Mouse (Mus musculus) embryonic facial prominence, embryonic 15.5 days (tissue): ENCODE data around the gene Slc25a30. TPM values are rescaled to one million over a fixed set of nuclear protein-coding genes. Genes with fewer than 3 reads are reported as not detected.

Experiments used
- ATAC-seq: fragments of 200-750 bp; cut with Nextera tagmentation; 2 replicates; pipeline ENCODE4 v1.8.0; 2017; ENCODE audit warnings: low read depth, moderate TSS enrichment; ENCODE audit not compliant: insufficient number of reproducible peaks, low FRiP score, low TSS enrichment
- H3K27ac ChIP-seq: fragments of 300-500 bp; sonication (generic); replicated peaks from 2 replicates; pipeline ENCODE4 v1.5.1; 2015; ENCODE audit warnings: mild to moderate bottlenecking, inconsistent platforms
- H3K27me3 ChIP-seq: fragments of 300-500 bp; sonication (generic); 2 replicates; pipeline ENCODE4 v1.6.1; 2015; ENCODE audit warnings: inconsistent platforms
- H3K36me3 ChIP-seq: fragments of 300-500 bp; sonication (generic); 2 replicates; pipeline ENCODE4 v1.6.1; 2015; ENCODE audit warnings: mild to moderate bottlenecking, inconsistent platforms
- H3K4me1 ChIP-seq: fragments of 300-500 bp; sonication (generic); 2 replicates; pipeline ENCODE4 v1.6.1; 2015; ENCODE audit warnings: inconsistent platforms
- H3K4me2 ChIP-seq: fragments of 300-500 bp; sonication (generic); replicated peaks from 2 replicates; pipeline ENCODE4 v1.6.1; 2015; ENCODE audit warnings: mild to moderate bottlenecking, inconsistent platforms
- H3K4me3 ChIP-seq: fragments of 300-500 bp; sonication (generic); replicated peaks from 2 replicates; pipeline ENCODE4 v1.5.1; 2015; ENCODE audit warnings: mild to moderate bottlenecking, inconsistent platforms
- H3K9ac ChIP-seq: fragments of 300-500 bp; sonication (generic); 2 replicates; pipeline ENCODE4 v1.6.1; 2015; ENCODE audit warnings: inconsistent platforms
- H3K9me3 ChIP-seq: fragments of 300-500 bp; sonication (generic); replicated peaks from 2 replicates; pipeline ENCODE4 v1.6.1; 2016; ENCODE audit warnings: inconsistent platforms
- WGBS: fragments of 180-500 bp; shearing (Covaris S2); methylation state at CpG from one replicate; pipeline ENCODE4 v1.1.7; 2015; 5-methylcytosine and 5-hydroxymethylcytosine counted together
- polyA plus RNA-seq: library from polyadenylated mRNA; unstranded; fragments of >200 nt; fragmentation: Nextera tagmentation; extraction: Ambion mirVana; gene quantifications from 2 replicates; pipeline ENCODE4 v1.2.1, GENCODE M21; 2015

Gene Slc25a30
- polyA plus RNA-seq, 1 experiment from 2014 or later: 3.8 TPM

DNA sequence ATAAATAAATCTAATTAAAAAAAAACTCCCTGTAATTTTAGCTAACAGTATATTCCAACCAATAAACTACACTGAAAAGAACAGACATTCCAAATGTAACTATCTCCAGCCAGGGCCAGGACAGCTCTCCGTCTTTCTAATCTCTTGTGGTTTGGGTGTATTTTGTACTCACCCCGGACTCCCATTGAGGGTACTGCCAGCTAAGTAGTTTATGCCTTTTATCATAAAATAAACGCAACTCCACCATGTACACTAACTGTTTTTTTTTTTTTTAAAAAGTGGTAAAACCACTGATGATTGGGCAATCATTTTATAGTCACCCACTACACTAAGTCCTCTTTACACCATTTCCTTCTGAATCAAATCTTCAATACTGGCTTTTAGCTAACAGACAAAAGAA lies 51.2 kb downstream of the Slc25a30 start:
- WGBS: 82% methylated on average over 3 of the region's 3 CpGs
- no peaks in the 10 kb centered on the region for H3K4me1 ChIP-seq
- no peaks in the 10 kb centered on the region for H3K27me3 ChIP-seq
- H3K27ac ChIP-seq: no peak overlapping the region
- H3K4me2 ChIP-seq: no peak overlapping the region
- H3K9ac ChIP-seq: no peak overlapping the region
- ATAC-seq: no peak
- H3K9me3 ChIP-seq: no peaks in the 10 kb centered on the region
- peaks cover 66% of the 10 kb centered on the region for H3K36me3 ChIP-seq
- no peak overlapping the region for H3K4me3 ChIP-seq

DNA sequence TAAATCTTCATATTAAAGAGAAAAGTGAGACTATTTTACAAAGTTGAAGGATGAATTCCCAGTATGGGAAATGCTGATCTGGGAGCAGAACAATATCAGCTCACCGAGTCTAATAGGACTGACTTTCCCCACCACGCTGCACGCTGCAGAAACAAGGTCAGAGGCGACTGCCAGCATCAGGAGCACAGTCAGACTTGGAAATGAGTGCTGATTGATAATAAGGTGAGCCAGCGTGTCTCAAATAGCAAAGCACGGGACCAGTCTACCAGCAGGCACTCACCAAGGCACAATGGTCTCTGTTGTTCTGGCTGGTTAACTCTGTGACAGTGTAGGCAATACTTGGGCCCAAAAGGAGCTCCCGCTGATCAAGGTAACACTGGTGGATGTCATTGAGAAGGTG lies 54.2 kb downstream of the Slc25a30 start:
- no peak overlapping the region for H3K4me3 ChIP-seq
- H3K4me2 ChIP-seq: no peak overlapping the region
- H3K27me3 ChIP-seq: no peaks in the 10 kb centered on the region
- H3K27ac ChIP-seq: no peak overlapping the region
- WGBS: 87% methylated on average over 7 of the region's 7 CpGs
- no peaks in the 10 kb centered on the region for H3K4me1 ChIP-seq
- H3K9me3 ChIP-seq: no peaks in the 10 kb centered on the region
- peaks cover 74% of the 10 kb centered on the region for H3K36me3 ChIP-seq
- no peak for ATAC-seq
- no peak overlapping the region for H3K9ac ChIP-seq

DNA sequence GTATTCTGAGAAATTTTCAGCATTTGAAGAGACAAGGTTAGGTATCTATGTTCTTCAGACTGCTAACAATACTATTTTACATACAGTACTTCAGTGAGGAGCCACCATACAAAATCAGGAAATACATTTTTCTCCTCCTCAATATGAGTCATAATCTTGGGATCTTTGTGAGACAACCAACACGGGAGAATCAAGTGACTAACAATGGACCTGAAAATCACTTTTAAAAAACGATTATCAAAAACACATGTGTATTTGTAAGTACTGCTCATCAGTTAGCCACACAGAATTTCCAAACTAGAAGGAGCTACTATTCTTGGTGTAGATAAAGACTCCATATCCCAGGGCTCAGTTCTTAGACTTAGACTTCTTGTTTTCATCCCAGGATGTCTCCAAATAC lies 55.5 kb downstream of the Slc25a30 start:
- H3K27me3 ChIP-seq: no peaks in the 10 kb centered on the region
- H3K4me2 ChIP-seq: no peak overlapping the region
- H3K36me3 ChIP-seq: peaks cover 70% of the 10 kb centered on the region
- no peaks in the 10 kb centered on the region for H3K9me3 ChIP-seq
- ATAC-seq: no peak
- H3K9ac ChIP-seq: no peak overlapping the region
- WGBS: 51% methylated on average over 2 of the region's 2 CpGs
- H3K27ac ChIP-seq: no peak overlapping the region
- no peaks in the 10 kb centered on the region for H3K4me1 ChIP-seq
- H3K4me3 ChIP-seq: no peak overlapping the region

DNA sequence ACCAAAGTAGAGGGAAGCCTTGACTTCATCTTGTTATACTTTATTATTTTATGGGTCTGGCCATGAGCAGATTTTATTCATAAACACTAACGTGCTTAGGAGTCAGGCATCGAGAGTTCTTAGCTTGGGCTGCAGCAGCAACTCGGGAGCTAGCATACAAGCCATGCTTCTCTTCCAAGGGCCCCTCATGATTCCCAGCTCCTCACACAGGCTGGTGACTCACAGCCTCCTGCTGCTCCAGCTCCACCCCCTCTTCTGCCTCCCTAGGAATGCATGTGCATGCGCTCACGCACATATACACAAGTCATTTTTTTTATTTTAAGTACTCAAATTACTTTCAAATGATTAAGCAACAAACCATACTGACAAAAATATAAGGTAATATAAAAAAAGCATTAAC lies 58.7 kb downstream of the Slc25a30 start:
- Histone ChIP-seq H3K4me1 (no peaks in the 10 kb centered on the region), H3K27ac (no peak overlapping the region), H3K27me3 (no peaks in the 10 kb centered on the region), H3K4me3 (no peak overlapping the region), H3K36me3 (peaks cover 64% of the 10 kb centered on the region), H3K9me3 (no peaks in the 10 kb centered on the region), H3K9ac (no peak overlapping the region), H3K4me2 (no peak overlapping the region)
- no peak for ATAC-seq
- 87% methylated on average over 5 of the region's 5 CpGs for WGBS

DNA sequence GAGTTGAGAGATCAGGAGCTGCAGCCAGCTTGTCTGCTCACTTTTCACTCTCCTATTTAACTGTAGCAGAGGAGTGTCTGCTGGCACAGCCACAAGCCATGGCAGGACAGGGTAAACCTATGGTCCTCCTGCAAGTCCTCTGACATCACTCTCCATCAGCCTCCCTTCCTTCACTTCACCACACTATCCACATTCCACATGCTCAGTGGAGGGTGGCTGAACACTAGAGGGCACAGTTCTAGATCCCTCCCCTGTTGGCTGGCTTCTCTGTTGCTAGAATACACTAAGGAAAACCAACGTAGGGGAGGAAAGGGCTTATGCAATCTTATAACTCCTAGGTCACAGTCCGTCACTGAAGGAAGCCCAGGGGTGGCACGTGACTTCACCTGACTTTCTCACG lies 59.8 kb downstream of the Slc25a30 start:
- Histone ChIP-seq H3K9ac (no peak overlapping the region), H3K9me3 (no peaks in the 10 kb centered on the region), H3K4me3 (no peak overlapping the region), H3K4me1 (no peaks in the 10 kb centered on the region), H3K36me3 (peaks cover 60% of the 10 kb centered on the region), H3K4me2 (no peak overlapping the region), H3K27me3 (no peaks in the 10 kb centered on the region), H3K27ac (no peak overlapping the region)
- 70% methylated on average over 4 of the region's 4 CpGs for WGBS
- ATAC-seq: no peak

GRCm38 (mm10) chr14:75722816-75723215 lies 64.0 kb downstream of the Slc25a30 start:
- Histone ChIP-seq H3K27me3 (no peaks in the 10 kb centered on the region), H3K4me1 (no peaks in the 10 kb centered on the region), H3K9ac (no peak overlapping the region), H3K27ac (no peak overlapping the region), H3K4me2 (no peak overlapping the region), H3K36me3 (peaks cover 66% of the 10 kb centered on the region), H3K4me3 (no peak overlapping the region), H3K9me3 (no peaks in the 10 kb centered on the region)
- ATAC-seq: no peak
- 95% methylated on average over 2 of the region's 2 CpGs for WGBS

DNA sequence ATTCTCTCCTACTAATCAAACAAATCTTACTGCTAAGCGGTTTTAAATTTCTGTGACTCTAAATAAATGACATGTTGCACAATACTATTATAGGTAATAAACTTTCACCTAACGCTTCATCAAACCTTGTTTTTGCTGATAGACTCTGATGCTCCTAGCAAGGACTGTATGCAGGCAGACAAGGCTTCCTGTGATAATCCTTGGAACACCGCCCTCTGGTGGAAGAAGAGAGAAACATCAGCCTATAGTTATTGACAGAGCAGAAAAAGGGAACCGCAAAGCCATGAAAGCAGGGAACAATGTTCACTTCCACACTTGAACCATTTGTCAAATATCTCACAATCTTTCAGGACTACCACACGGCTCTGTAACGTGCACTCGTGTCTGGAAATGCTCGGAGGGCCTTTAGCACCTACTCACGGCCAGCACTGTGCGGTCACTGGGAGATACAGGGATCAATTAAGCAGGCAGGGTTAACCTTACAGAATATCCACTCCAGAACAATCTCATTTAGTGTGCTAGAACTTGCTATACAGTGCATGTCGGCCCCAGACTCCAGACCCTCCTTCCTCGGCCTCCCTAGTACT lies 64.8 kb downstream of the Slc25a30 start:
- no peak overlapping the region for H3K9ac ChIP-seq
- no peak overlapping the region for H3K4me3 ChIP-seq
- 64% methylated on average over 12 of the region's 12 CpGs for WGBS
- no peak overlapping the region for H3K4me2 ChIP-seq
- ATAC-seq: no peak
- no peaks in the 10 kb centered on the region for H3K4me1 ChIP-seq
- H3K27ac ChIP-seq: no peak overlapping the region
- H3K27me3 ChIP-seq: no peaks in the 10 kb centered on the region
- H3K9me3 ChIP-seq: no peaks in the 10 kb centered on the region
- H3K36me3 ChIP-seq: peaks cover 66% of the 10 kb centered on the region

DNA sequence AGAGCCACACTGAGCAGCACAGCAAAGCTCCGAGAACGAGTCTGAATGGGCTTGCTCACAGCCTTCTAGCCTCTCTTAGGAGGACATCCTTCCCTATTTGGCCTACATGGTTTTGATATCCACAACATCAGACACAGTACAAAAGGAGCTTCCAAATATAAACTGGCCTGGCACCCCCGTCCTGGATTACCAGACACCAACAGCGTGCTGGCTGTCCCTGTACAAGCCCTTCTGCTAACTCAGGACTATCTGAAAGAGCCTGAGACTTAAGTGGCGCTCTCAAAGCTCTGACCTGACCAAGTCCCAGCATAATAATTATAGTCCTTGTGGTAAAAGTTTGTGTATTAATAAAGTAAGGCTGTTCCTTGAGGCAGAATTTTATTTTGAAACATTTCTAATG lies 66.7 kb downstream of the Slc25a30 start:
- no peaks in the 10 kb centered on the region for H3K9me3 ChIP-seq
- 92% methylated on average over 5 of the region's 5 CpGs for WGBS
- ATAC-seq: no peak
- H3K4me2 ChIP-seq: no peak overlapping the region
- no peaks in the 10 kb centered on the region for H3K27me3 ChIP-seq
- no peak overlapping the region for H3K9ac ChIP-seq
- H3K4me1 ChIP-seq: no peaks in the 10 kb centered on the region
- no peak overlapping the region for H3K27ac ChIP-seq
- H3K4me3 ChIP-seq: no peak overlapping the region
- peaks cover 75% of the 10 kb centered on the region for H3K36me3 ChIP-seq

DNA sequence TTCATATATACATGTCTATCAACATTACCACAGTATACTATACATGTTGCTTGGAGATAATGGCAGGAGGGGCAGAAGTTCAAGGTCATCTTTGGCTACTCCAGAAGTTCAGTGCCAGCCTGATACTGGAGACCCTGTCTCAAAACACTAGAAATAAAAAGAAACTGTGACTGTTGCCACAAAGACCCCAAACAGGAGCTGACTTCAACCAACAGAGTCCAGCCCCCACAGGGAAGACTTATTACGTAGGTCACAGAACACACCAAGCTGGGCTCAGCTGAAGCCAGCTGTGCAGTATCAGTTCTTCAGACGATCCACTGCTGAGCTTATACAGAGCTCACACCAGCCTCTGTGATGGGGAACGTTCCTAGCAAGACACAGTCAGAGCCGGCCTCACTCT lies 70.4 kb downstream of the Slc25a30 start:
- Histone ChIP-seq H3K36me3 (peaks cover 87% of the 10 kb centered on the region), H3K27me3 (no peaks in the 10 kb centered on the region), H3K9me3 (no peaks in the 10 kb centered on the region), H3K4me3 (no peak overlapping the region), H3K4me1 (no peaks in the 10 kb centered on the region), H3K9ac (no peak overlapping the region), H3K4me2 (no peak overlapping the region), H3K27ac (no peak overlapping the region)
- WGBS: 87% methylated on average over 4 of the region's 4 CpGs
- ATAC-seq: no peak

DNA sequence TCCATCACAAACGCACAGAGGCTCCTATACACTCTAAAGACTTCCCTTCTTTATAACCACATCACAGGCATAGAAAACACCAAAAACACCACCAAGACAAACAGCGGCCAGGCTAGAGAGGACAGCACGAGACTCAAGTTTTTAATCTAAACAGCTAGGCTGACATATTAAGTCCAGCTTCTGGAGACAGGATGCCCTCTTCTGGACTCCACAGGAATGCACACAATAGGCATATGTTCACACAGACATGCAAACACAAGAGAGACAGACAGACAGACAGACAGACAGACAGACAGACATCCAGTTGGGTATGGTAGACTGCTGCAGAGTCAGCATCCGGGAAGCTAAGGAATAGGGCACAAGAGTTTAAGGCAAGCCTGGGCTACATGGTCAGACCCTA lies 73.2 kb downstream of the Slc25a30 start:
- no peak overlapping the region for H3K27ac ChIP-seq
- no peaks in the 10 kb centered on the region for H3K9me3 ChIP-seq
- H3K36me3 ChIP-seq: peaks cover 87% of the 10 kb centered on the region
- no peak overlapping the region for H3K9ac ChIP-seq
- H3K4me2 ChIP-seq: no peak overlapping the region
- H3K27me3 ChIP-seq: no peaks in the 10 kb centered on the region
- H3K4me1 ChIP-seq: no peaks in the 10 kb centered on the region
- no peak for ATAC-seq
- no peak overlapping the region for H3K4me3 ChIP-seq
- 76% methylated on average over 4 of the region's 4 CpGs for WGBS

DNA sequence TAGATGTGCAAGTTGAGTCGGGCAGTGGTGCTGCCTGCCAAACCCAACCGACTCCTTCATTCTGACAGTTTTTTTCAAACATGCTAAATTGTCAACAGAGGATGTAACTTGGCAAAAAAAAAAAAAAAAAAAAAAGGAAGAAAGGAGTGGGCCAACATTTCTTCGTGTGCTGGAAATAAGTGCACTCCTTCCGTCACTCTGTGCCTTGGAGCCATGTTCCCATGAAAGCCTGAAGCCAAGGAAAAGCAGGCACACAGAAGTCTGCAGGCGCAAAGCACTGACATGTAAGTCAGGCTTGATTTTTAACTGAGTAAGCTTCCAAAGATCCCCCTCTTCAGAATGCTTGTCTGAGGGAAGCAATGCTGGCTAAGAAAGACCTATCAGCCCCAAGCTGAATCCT lies 74.2 kb downstream of the Slc25a30 start:
- no peak overlapping the region for H3K9ac ChIP-seq
- 69% methylated on average over 5 of the region's 5 CpGs for WGBS
- no peaks in the 10 kb centered on the region for H3K9me3 ChIP-seq
- H3K4me1 ChIP-seq: no peaks in the 10 kb centered on the region
- ATAC-seq: no peak
- H3K4me2 ChIP-seq: no peak overlapping the region
- H3K27ac ChIP-seq: 0 out of 2 replicates have a peak overlapping the region, but pooled peaks have one; percentile 39
- H3K27me3 ChIP-seq: no peaks in the 10 kb centered on the region
- H3K4me3 ChIP-seq: no peak overlapping the region
- H3K36me3 ChIP-seq: peaks cover 79% of the 10 kb centered on the region

GRCm38 (mm10) chr14:75711731-75712130 lies 75.1 kb downstream of the Slc25a30 start:
- no peak overlapping the region for H3K27ac ChIP-seq
- ATAC-seq: no peak
- H3K27me3 ChIP-seq: no peaks in the 10 kb centered on the region
- H3K36me3 ChIP-seq: peaks cover 76% of the 10 kb centered on the region
- H3K4me2 ChIP-seq: no peak overlapping the region
- H3K9me3 ChIP-seq: no peaks in the 10 kb centered on the region
- no peak overlapping the region for H3K4me3 ChIP-seq
- WGBS: 97% methylated on average over 3 of the region's 3 CpGs
- no peaks in the 10 kb centered on the region for H3K4me1 ChIP-seq
- H3K9ac ChIP-seq: no peak overlapping the region
